Mouse (Mus musculus) layer of hippocampus, adult 6 months (tissue): ENCODE results near the gene Itih3. TPM values are rescaled to one million over a fixed set of nuclear protein-coding genes. Genes with fewer than 3 reads are reported as not detected.

ENCODE experiments used
- long read RNA-seq, 2 experiments: library from polyadenylated mRNA; unstranded; transcript quantifications; one replicate each; pipeline ENCODE4 v2.0.0; 2019 to 2020
- polyA plus RNA-seq: library from polyadenylated mRNA; unstranded; fragments of <200 nt; fragmentation: Nextera tagmentation; gene quantifications from 2 replicates; pipeline ENCODE4 v1.2.3, GENCODE M21; 2021

The Itih3 gene
- polyA plus RNA-seq: 15.1 and 21.6 TPM in 2 replicates
- long read RNA-seq, experiment 1, partial matches to known transcripts: 15 of 35 reads
- long read RNA-seq, experiment 1, other reads (novel, unspliced or antisense): 20 of 35 reads
- long read RNA-seq, experiment 2, partial matches to known transcripts: 20 of 214 reads
- long read RNA-seq, experiment 2, other reads (novel, unspliced or antisense): 194 of 214 reads

DNA sequence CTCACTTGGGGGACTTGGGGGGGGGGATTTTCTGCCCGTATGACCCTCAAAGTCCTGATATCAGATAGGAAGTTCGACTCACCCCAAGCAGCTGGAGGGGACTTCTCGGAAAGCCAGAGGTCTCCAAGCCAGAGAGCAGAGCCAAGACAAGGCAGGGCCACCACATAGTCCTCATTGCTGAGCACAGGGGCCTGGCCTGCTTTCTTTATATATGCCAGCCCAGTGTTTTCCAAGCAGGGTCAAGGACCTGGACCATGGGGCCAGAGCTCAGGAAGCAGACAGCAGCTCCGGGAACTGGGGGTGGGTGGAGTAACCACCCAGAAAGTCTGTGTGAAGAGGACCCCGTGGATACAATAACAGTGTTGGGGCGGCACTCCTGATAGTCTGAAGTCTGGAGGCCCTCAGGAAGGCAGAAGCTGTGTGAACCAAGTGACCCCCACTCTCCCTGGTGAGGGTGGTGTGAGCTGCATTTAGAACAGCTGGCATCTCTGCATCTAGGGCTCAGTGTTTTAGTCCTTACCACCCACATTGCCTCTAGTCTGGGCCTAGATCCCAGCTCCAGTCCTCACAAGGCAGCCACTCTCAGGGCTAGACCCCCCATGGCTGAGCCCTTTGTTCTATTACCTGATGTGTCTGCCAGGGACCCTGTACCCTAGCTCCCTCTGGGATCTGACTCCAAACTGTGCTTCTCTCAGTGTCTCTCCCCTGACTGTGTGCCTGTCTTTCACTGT is at the start of gene Itih3:
TSS of gene Itih3 (minus strand) at position 386 of the 731 bp plus-strand sequence.

DNA sequence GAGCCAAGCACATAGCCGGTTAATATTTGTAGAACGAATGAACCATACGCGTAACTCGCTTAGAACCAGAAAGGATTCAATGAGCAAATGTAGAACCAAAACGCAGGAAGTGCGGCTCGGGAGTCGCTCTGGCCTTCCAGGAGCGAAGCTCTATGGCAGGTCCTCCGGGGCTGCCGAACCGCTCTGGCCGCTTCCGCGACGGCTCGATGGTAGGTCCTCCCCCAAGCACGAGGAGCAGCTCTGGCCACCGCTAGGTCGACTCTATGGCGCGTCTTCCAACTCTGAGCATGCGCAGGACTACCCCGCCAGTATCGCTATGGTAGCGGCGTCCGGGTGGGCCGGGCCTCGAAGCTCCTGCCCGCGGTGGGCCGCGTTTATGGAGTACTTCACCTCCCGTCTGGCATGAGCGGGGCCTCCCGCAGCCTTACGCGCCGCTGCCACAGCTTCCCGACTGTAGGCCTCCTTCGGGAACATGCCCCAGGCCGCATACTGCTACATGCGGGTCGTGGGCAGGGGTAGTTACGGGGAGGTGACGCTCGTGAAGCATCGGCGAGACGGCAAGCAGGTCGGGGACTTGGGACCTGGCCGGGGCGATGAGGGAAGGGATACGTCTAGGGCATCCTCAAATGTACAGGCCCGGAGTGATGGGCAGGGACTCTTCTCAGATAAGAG is 27.7 kb upstream of the Itih3 start, which contains the start of gene Nek4:
TSS of gene Nek4 (plus strand) at position 224 of the 672 bp plus-strand sequence.

DNA sequence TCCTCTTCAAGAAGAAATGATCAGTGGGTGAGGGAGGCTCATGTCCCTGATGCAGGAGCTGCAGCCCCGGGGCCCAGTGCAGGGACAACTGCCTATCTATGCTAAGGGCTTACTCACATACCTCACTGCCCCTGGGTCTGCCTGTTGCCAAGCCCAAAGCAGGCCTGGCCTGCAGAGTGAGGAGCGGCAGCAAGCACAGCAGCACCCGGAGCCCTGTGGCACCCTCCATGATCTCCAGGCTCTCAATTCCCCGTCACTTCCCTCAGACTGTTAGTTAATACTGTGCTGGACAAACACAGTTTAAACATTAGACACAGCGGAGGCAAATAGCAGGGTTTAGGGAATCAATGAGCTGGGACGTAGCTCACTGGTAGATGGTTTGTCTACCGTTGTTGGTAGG is 19.5 kb upstream of the Itih3 start, which contains the start of gene Itih1:
TSS of gene Itih1 (minus strand) at position 252 of the 400 bp plus-strand sequence.

DNA sequence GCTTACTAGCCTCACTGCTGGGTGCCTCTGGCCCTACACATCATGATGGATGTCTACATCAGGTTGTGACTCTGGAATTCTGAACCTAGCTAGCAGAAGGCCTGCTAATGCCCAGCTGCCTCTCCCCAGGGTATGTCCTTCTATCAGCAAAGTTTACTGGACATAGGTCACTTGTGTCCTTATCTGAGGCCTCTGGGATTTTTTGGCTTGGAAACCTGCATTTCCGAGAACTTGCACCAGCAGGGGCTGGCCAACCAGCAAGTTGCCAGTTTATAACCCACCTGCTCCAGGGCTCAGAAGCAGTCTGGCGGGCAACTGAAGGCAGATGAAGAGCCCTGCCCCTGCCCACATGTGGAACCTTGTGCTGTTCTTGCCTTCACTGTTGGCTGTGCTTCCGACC is 37.4 kb downstream of the Itih3 start, which contains the start of gene Itih4:
TSS of gene Itih4 (plus strand) at position 273 of the 400 bp plus-strand sequence.

DNA sequence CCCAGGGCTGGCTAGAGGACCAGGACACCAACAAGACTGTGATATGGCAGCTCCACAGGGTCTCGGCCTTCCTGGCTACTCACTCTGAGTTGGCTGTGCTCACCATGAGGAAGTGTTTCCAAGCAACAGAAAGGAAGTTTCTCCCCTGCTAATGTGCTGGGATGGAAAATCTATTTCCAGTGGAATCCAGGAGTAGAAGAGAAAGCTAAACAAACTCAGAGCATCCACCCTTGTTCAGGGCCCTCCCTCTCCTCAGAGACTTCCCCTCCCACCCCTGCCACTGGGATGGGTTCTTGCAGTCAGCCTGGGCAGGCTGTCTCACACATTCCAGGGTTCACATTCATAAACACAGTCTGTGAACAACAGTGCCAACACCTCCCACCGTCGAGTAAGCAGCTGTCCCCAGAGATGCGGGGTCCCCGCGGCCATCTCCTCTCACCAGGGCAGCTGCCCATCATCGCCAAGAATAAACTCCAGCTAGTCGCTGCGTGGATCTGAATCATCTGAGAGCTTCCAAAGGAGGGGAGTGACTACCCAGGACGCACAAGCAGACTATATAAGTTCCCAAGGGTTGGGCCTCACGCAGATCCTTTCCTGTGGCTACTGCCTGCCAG is 44.5 kb downstream of the Itih3 start, which contains the start of gene Mustn1:
TSS of gene Mustn1 (plus strand) at position 243 of the 614 bp plus-strand sequence.

Other genes with a start within 250 kb of the Itih3 start
- 5.9 and 7.1 TPM in 2 replicates for gene Sfmbt1, start 208.9 kb downstream of the Itih3 start, polyA plus RNA-seq
- gene Tmem110, start 98.2 kb downstream of the Itih3 start, polyA plus RNA-seq: 5.5 and 5.9 TPM in 2 replicates
- 1.2 and 1.3 TPM in 2 replicates for gene Mustn1, start 44.6 kb downstream of the Itih3 start, polyA plus RNA-seq
- gene Itih4, start 37.3 kb downstream of the Itih3 start, polyA plus RNA-seq: not detected in 2 replicates
- gene Itih1, start 19.5 kb upstream of the Itih3 start, polyA plus RNA-seq: not detected in 2 replicates
- 6.8 and 8.2 TPM in 2 replicates for gene Nek4, start 27.6 kb upstream of the Itih3 start, polyA plus RNA-seq
- 14.6 and 14.9 TPM in 2 replicates for gene Glt8d1, start 77.6 kb upstream of the Itih3 start, polyA plus RNA-seq
- 565 and 597 TPM in 2 replicates for gene Spcs1, start 77.9 kb upstream of the Itih3 start, polyA plus RNA-seq
- gene Pbrm1, start 95.4 kb upstream of the Itih3 start, polyA plus RNA-seq: 7.9 and 9.7 TPM in 2 replicates
- 14.9 TPM in 2 replicates for gene Gnl3, start 95.4 kb upstream of the Itih3 start, polyA plus RNA-seq
- gene Smim4, start 205.2 kb upstream of the Itih3 start, polyA plus RNA-seq: 136 and 163 TPM in 2 replicates
- 23.3 and 23.4 TPM in 2 replicates for gene Nt5dc2, start 207.3 kb upstream of the Itih3 start, polyA plus RNA-seq
- 6.7 and 8.1 TPM in 2 replicates for gene Stab1, start 244.9 kb upstream of the Itih3 start, polyA plus RNA-seq